In the genomic region with DNA sequence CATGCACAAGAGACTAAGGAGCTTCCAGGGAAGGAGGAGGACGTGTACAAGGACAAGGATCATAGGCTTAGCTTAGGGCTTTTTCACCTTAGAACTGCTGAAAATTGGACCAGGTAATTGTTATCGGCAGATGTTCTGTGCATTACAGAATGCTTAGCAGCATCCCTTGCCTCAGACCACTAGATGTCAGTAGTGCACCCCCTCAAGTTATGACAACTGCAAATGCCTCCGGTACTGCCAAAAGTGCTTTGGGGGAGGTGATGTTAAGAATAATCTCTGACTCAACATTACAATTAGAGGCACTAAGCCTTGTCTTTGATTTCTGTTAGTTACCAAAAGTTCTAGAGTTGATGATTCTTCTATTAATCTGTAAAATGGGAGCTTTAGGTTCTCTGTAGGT, we compare ENCODE assay signal across 10 mouse cellular contexts. TPM values are rescaled to one million over a fixed set of nuclear protein-coding genes. Genes with fewer than 3 reads are reported as not detected.
A peak's percentile ranks its signal among the peaks of the same experiment; 100 is the strongest.
DNase-seq lines count a peak whose midpoint lies in the region; ATAC-seq lines count a peak whose summit lies in the region.
"Had no signal": no experiment of that assay in that cellular context is flagged by ENCODE, and none has a peak within 500 bp of the region (broad histone marks: within the 10 kb centered on the region; RNA-seq: fewer than 3 reads in every experiment).

No protein-coding gene starts in this region.

- H3K9ac ChIP-seq in hindbrain, embryonic 14.5 days: no peak overlapping the region
- no peak overlapping the region for H3K9ac ChIP-seq in hindbrain, embryonic 13.5 days
- H3K9ac ChIP-seq: hindbrain, embryonic 15.5 days had no signal

- no peaks in the 10 kb centered on the region for H3K36me3 ChIP-seq in hindbrain, embryonic 14.5 days (replicated peaks; ENCODE audit: control insufficient read depth, insufficient read depth)
- no peaks in the 10 kb centered on the region for H3K36me3 ChIP-seq in hindbrain, embryonic 13.5 days
- H3K36me3 ChIP-seq: hindbrain, embryonic 15.5 days had no signal

- ATAC-seq in hindbrain, embryonic 14.5 days (ENCODE audit: low FRiP score): no peak
- no peak for ATAC-seq in hindbrain, embryonic 13.5 days (ENCODE audit: low FRiP score)

- no peaks in the 10 kb centered on the region for H3K27me3 ChIP-seq in hindbrain, embryonic 14.5 days (ENCODE audit: control insufficient read depth, insufficient read depth, low read length)
- no peaks in the 10 kb centered on the region for H3K27me3 ChIP-seq in hindbrain, embryonic 13.5 days
- H3K27me3 ChIP-seq: hindbrain, embryonic 15.5 days had no signal

- DNase-seq in hindbrain, embryonic 14.5 days (ENCODE audit: low spot score): peak; percentile 63
- DNase-seq in 3T3-L1 (ENCODE audit: low read depth, low spot score): peak; percentile 30
- peak; percentile 20 for DNase-seq in Muller cell, postnatal 12 days (ENCODE audit: inconsistent ontology term)
- DNase-seq in embryo, embryonic 9.5 days (ENCODE audit: extremely low spot score): peak; percentile 2
- DNase-seq in retina, embryonic 14.5 days (ENCODE audit: low spot score): peak; percentile 33
- no peak for DNase-seq in testis, postnatal 14 days (ENCODE audit: low spot score)
- DNase-seq in spleen, postnatal 4 days (ENCODE audit: low spot score in 2 of 2): no peak

- H3K27ac ChIP-seq in hindbrain, embryonic 14.5 days: no peak overlapping the region
- H3K27ac ChIP-seq in hindbrain, embryonic 13.5 days: no peak overlapping the region
- H3K27ac ChIP-seq: hindbrain, embryonic 15.5 days had no signal

- no peak overlapping the region for H3K4me2 ChIP-seq in hindbrain, embryonic 14.5 days (replicated peaks)
- H3K4me2 ChIP-seq in hindbrain, embryonic 13.5 days: no peak overlapping the region
- H3K4me2 ChIP-seq: hindbrain, embryonic 15.5 days had no signal

- WGBS in hindbrain, embryonic 14.5 days: 45% methylated on average over 3 of the region's 3 CpGs
- WGBS in hindbrain, embryonic 13.5 days: 38% methylated on average over 3 of the region's 3 CpGs

- no peaks in the 10 kb centered on the region for H3K4me1 ChIP-seq in hindbrain, embryonic 14.5 days (replicated peaks; ENCODE audit: control insufficient read depth, insufficient read depth, low read length)
- H3K4me1 ChIP-seq in hindbrain, embryonic 13.5 days (replicated peaks): no peaks in the 10 kb centered on the region
- H3K4me1 ChIP-seq: hindbrain, embryonic 15.5 days had no signal

- H3K9me3 ChIP-seq in hindbrain, embryonic 14.5 days (ENCODE audit: control insufficient read depth, low read length): no peaks in the 10 kb centered on the region
- H3K9me3 ChIP-seq in hindbrain, embryonic 13.5 days: no peaks in the 10 kb centered on the region
- H3K9me3 ChIP-seq: hindbrain, embryonic 15.5 days had no signal

- H3K4me3 ChIP-seq in hindbrain, embryonic 14.5 days (replicated peaks; ENCODE audit: low read length): no peak overlapping the region
- H3K4me3 ChIP-seq in hindbrain, embryonic 13.5 days: no peak overlapping the region
- H3K4me3 ChIP-seq: hindbrain, embryonic 15.5 days; myocyte had no signal

RNA-seq across cellular contexts. Expression of gene Ldoc1, which starts 56.2 kb away (rescaled TPM):
- polyA plus RNA-seq in hindbrain, embryonic 14.5 days (2014; fragmentation: Nextera tagmentation; extraction: Ambion mirVana): 12.2 and 12.5 TPM in 2 replicates
- polyA plus RNA-seq in hindbrain, embryonic 13.5 days (2015; fragmentation: Nextera tagmentation; extraction: Ambion mirVana): 4.2 and 4.9 TPM in 2 replicates
- polyA plus RNA-seq: myocyte had no signal

Comparison
In these comparisons a context has a peak if more than half of its experiments do, and no peak if none do; other contexts are left out.
1. DNase-seq: peak in hindbrain, embryonic 14.5 days (single experiment), 3T3-L1 (single experiment), Muller cell, postnatal 12 days (single experiment), embryo, embryonic 9.5 days (single experiment) and retina, embryonic 14.5 days (single experiment); none in testis, postnatal 14 days (single experiment) and spleen, postnatal 4 days (0 of 2).